Mouse (Mus musculus) CD4-positive, CD25-positive, alpha-beta regulatory T cell, adult 4 months (primary cell): ENCODE data around the gene Parpbp. TPM values are rescaled to one million over a fixed set of nuclear protein-coding genes. Genes with fewer than 3 reads are reported as not detected.

Experiments used
- polyA plus RNA-seq, 2 experiments: library from polyadenylated mRNA; unstranded; fragments of 100-300 nt; shearing (Covaris generic); gene quantifications; one replicate each; pipeline ENCODE4 v1.2.1; 2017

Parpbp gene
- polyA plus RNA-seq, 2 experiments from 2014 or later: 1.2 to 2.2 TPM

Other genes with a start within 250 kb of the Parpbp start
- not detected for gene Pmch, start 55.9 kb downstream of the Parpbp start, polyA plus RNA-seq
- 10 to 100 TPM; 30.8 to 38.6 TPM for gene Nup37, start 51 bp upstream of the Parpbp start, polyA plus RNA-seq
- gene Washc3, start 54.2 kb upstream of the Parpbp start, polyA plus RNA-seq: 100 to 1,000 TPM in 1 of 2 experiments, 10 to 100 TPM in 1; 89.4 to 124 TPM
- gene Dram1, start 232.1 kb upstream of the Parpbp start, polyA plus RNA-seq: under 1 TPM; 0.48 to 0.98 TPM
- gene Gnptab, start 232.2 kb upstream of the Parpbp start, polyA plus RNA-seq: 1 to 10 TPM; 4.1 to 6.5 TPM